Mouse (Mus musculus) midbrain, postnatal 0 days (tissue): ENCODE measurements around the gene Ddc. TPM values are rescaled to one million over a fixed set of nuclear protein-coding genes. Genes with fewer than 3 reads are reported as not detected.

Source experiments
- ATAC-seq: fragments of 200-750 bp; cut with Nextera tagmentation; 2 replicates; pipeline ENCODE4 v1.8.0; 2017; ENCODE audit warnings: moderate number of reproducible peaks, mild to moderate bottlenecking, moderate TSS enrichment, moderate library complexity; ENCODE audit not compliant: low FRiP score
- DNase-seq: peaks from one replicate; pipeline ENCODE4 v3.0.0-alpha.2; 2015; ENCODE audit warnings: low spot score
- H3K27ac ChIP-seq: fragments of 300-500 bp; sonication (generic); 2 replicates; pipeline ENCODE4 v1.5.1; 2014; ENCODE audit warnings: low read depth, mild to moderate bottlenecking, low read length, mixed read lengths
- H3K27me3 ChIP-seq: fragments of 300-500 bp; sonication (generic); 2 replicates; pipeline ENCODE4 v1.6.1; 2014; ENCODE audit warnings: low read length, control low read depth, mixed read lengths; ENCODE audit not compliant: insufficient read depth
- H3K36me3 ChIP-seq: fragments of 300-500 bp; sonication (generic); 2 replicates; pipeline ENCODE4 v1.6.1; 2014; ENCODE audit warnings: low read length, control low read depth, mixed read lengths; ENCODE audit not compliant: insufficient read depth
- H3K4me1 ChIP-seq: fragments of 300-500 bp; sonication (generic); 2 replicates; pipeline ENCODE4 v1.6.1; 2014; ENCODE audit warnings: mild to moderate bottlenecking, control low read depth, antibody characterized with exemption, low read length, mixed read lengths; ENCODE audit not compliant: insufficient read depth
- H3K4me2 ChIP-seq: fragments of 300-500 bp; sonication (generic); 2 replicates; pipeline ENCODE4 v1.6.1; 2014; ENCODE audit warnings: low read depth, mild to moderate bottlenecking, low read length, mixed read lengths; ENCODE audit not compliant: poor library complexity, severe bottlenecking
- H3K4me3 ChIP-seq: fragments of 300-500 bp; sonication (generic); 2 replicates; pipeline ENCODE4 v1.5.1; 2014; ENCODE audit warnings: low read depth, mild to moderate bottlenecking, low read length, moderate library complexity
- H3K9ac ChIP-seq: fragments of 300-500 bp; sonication (generic); replicated peaks from 2 replicates; pipeline ENCODE4 v1.6.1; 2014; ENCODE audit warnings: mild to moderate bottlenecking, low read length, moderate library complexity, mixed read lengths; ENCODE audit not compliant: poor library complexity, severe bottlenecking
- H3K9me3 ChIP-seq: fragments of 300-500 bp; sonication (generic); 2 replicates; pipeline ENCODE4 v1.6.1; 2016; ENCODE audit warnings: low read length, control low read depth
- CTCF ChIP-seq: IDR thresholded peaks from 2 replicates; pipeline ENCODE4 v1.5.1; 2016; ENCODE audit warnings: antibody characterized with exemption, mild to moderate bottlenecking
- WGBS: fragments of 180-500 bp; shearing (Covaris S2); extraction: QIAGEN DNeasy Blood & Tissue Kit; methylation state at CpG from one replicate; pipeline ENCODE4 v1.1.7; 2014; 5-methylcytosine and 5-hydroxymethylcytosine counted together
- polyA plus RNA-seq: library from polyadenylated mRNA; unstranded; fragments of >200 nt; fragmentation: Nextera tagmentation; extraction: Ambion mirVana; gene quantifications from 2 replicates; pipeline ENCODE4 v1.2.1, GENCODE M21; 2015
- total RNA-seq: library from RNA; depleted of rRNA; stranded (reverse); fragments of >200 nt; gene quantifications from 2 replicates; pipeline ENCODE4 v1.2.3, GENCODE M21; 2014

The Ddc gene
- total and polyA plus RNA-seq, 2 experiments from 2014 or later = 23.0 to 27.4 TPM

GRCm38 (mm10) chr11:11824970-11825635 lies 72.8 kb downstream of the Ddc start:
- DNase-seq (no peak), ATAC-seq (no peak)
- Histone ChIP-seq H3K4me2 (no peak overlapping the region), H3K27me3 (no peaks in the 10 kb centered on the region), H3K4me3 (no peak overlapping the region), H3K9me3 (no peaks in the 10 kb centered on the region), H3K4me1 (peaks cover 7% of the 10 kb centered on the region; the same call in 1 of the 2 replicates), H3K27ac (no peak overlapping the region), H3K9ac (no peak overlapping the region), H3K36me3 (no peaks in the 10 kb centered on the region)
- WGBS = 53% methylated on average over 3 of the region's 3 CpGs
- no peak for TF ChIP-seq CTCF

- Histone ChIP-seq H3K27me3 (no peaks in the 10 kb centered on the region), H3K27ac (no peak overlapping the region), H3K4me2 (no peak overlapping the region), H3K36me3 (no peaks in the 10 kb centered on the region), H3K4me1 (peaks cover 7% of the 10 kb centered on the region; the same call in 1 of the 2 replicates), H3K9ac (no peak overlapping the region), H3K4me3 (no peak overlapping the region), H3K9me3 (no peaks in the 10 kb centered on the region)
- no peak for DNase-seq
- 42% methylated on average over 12 of the region's 12 CpGs for WGBS
- TF ChIP-seq CTCF = no peak
- no peak for ATAC-seq
Measured at GRCm38 (mm10) chr11:11823980-11824911, 73.7 kb downstream of the Ddc start.

- peak overlapping the region; percentile 39; the same call in 1 of the 2 replicates for H3K4me2 ChIP-seq
- H3K9me3 ChIP-seq = no peaks in the 10 kb centered on the region
- no peaks in the 10 kb centered on the region for H3K36me3 ChIP-seq
- no peaks in the 10 kb centered on the region for H3K27me3 ChIP-seq
- 0 out of 2 replicates have a peak, but pooled peaks cover 7% of the 10 kb centered on the region for H3K4me1 ChIP-seq
- H3K27ac ChIP-seq = peak overlapping the region; percentile 65
- peak overlapping the region; percentile 36 for H3K9ac ChIP-seq
- no peak overlapping the region for H3K4me3 ChIP-seq
- ATAC-seq = peak; percentile 35; the same call in 1 of the 2 replicates
- no peak for DNase-seq
- WGBS = 16% methylated on average over 20 of the region's 20 CpGs
- no peak for TF ChIP-seq CTCF
Measured at GRCm38 (mm10) chr11:11822181-11823095, 75.5 kb downstream of the Ddc start.

- DNase-seq = peak; percentile 88
- no peaks in the 10 kb centered on the region for H3K27me3 ChIP-seq
- no peak for TF ChIP-seq CTCF
- WGBS = 7% methylated on average over 16 of the region's 16 CpGs
- H3K9ac ChIP-seq = peak overlapping the region; percentile 36; the same call in 1 of the 2 replicates
- 0 out of 2 replicates have a peak, but pooled peaks cover 7% of the 10 kb centered on the region for H3K4me1 ChIP-seq
- H3K4me2 ChIP-seq = peak overlapping the region; percentile 39
- no peaks in the 10 kb centered on the region for H3K9me3 ChIP-seq
- H3K27ac ChIP-seq = peak overlapping the region; percentile 65
- ATAC-seq = peak; percentile 78
- H3K4me3 ChIP-seq = 0 out of 2 replicates have a peak overlapping the region, but pooled peaks have one; percentile 1
- no peaks in the 10 kb centered on the region for H3K36me3 ChIP-seq
Measured at GRCm38 (mm10) chr11:11821387-11821975, 76.5 kb downstream of the Ddc start.

GRCm38 (mm10) chr11:11820737-11821136 lies 77.2 kb downstream of the Ddc start:
- no peaks in the 10 kb centered on the region for H3K36me3 ChIP-seq

More at GRCm38 (mm10) chr11:11820737-11821136, 77.2 kb downstream of the Ddc start:
- Histone ChIP-seq H3K4me1 (0 out of 2 replicates have a peak, but pooled peaks cover 7% of the 10 kb centered on the region), H3K4me3 (no peak overlapping the region), H3K9ac (no peak overlapping the region), H3K27me3 (no peaks in the 10 kb centered on the region), H3K9me3 (no peaks in the 10 kb centered on the region), H3K4me2 (no peak overlapping the region), H3K27ac (no peak overlapping the region)
- 68% methylated on average over 3 of the region's 3 CpGs for WGBS
- DNase-seq = no peak
- ATAC-seq = no peak
- no peak for TF ChIP-seq CTCF
